Mouse (Mus musculus) hindbrain, postnatal 0 days (tissue): ENCODE measurements around the gene Ehhadh. TPM values are rescaled to one million over a fixed set of nuclear protein-coding genes. Genes with fewer than 3 reads are reported as not detected.
"Not testable (repeated sequence)": the region's sequence is repeated elsewhere in the genome, so short reads cannot be mapped to it uniquely, and the experiment has no call there.

Experiments used
- ATAC-seq: fragments of 200-750 bp; cut with Nextera tagmentation; 2 replicates; pipeline ENCODE4 v1.8.0; 2017; ENCODE audit warnings: mild to moderate bottlenecking, moderate TSS enrichment, moderate library complexity
- DNase-seq: peaks from one replicate; pipeline ENCODE4 v3.0.0-alpha.2; 2015; ENCODE audit warnings: low spot score
- H3K27ac ChIP-seq: fragments of 300-500 bp; sonication (generic); 2 replicates; pipeline ENCODE4 v1.5.1; 2014; ENCODE audit warnings: mild to moderate bottlenecking
- H3K27me3 ChIP-seq: fragments of 300-500 bp; sonication (generic); 2 replicates; pipeline ENCODE4 v1.6.1; 2014; ENCODE audit warnings: low read length, mixed read lengths; ENCODE audit not compliant: insufficient read depth
- H3K36me3 ChIP-seq: fragments of 300-500 bp; sonication (generic); 2 replicates; pipeline ENCODE4 v1.6.1; 2014; ENCODE audit warnings: low read length, mixed read lengths; ENCODE audit not compliant: insufficient read depth
- H3K4me1 ChIP-seq: fragments of 300-500 bp; sonication (generic); 2 replicates; pipeline ENCODE4 v1.6.1; 2014; ENCODE audit warnings: antibody characterized with exemption, low read length, mixed read lengths; ENCODE audit not compliant: insufficient read depth
- H3K4me2 ChIP-seq: fragments of 300-500 bp; sonication (generic); 2 replicates; pipeline ENCODE4 v1.6.1; 2014; ENCODE audit warnings: low read depth, mild to moderate bottlenecking, low read length, moderate library complexity, mixed read lengths
- H3K4me3 ChIP-seq: fragments of 300-500 bp; sonication (generic); 2 replicates; pipeline ENCODE4 v1.5.1; 2014; ENCODE audit warnings: low read length
- H3K9ac ChIP-seq: fragments of 300-500 bp; sonication (generic); replicated peaks from 2 replicates; pipeline ENCODE4 v1.6.1; 2014; ENCODE audit warnings: mild to moderate bottlenecking, low read length, moderate library complexity, mixed read lengths
- H3K9me3 ChIP-seq: fragments of 300-500 bp; sonication (generic); 2 replicates; pipeline ENCODE4 v1.6.1; 2016; ENCODE audit warnings: low read length, mixed read lengths
- CTCF ChIP-seq: IDR thresholded peaks from 2 replicates; pipeline ENCODE4 v1.5.1; 2016; ENCODE audit warnings: antibody characterized with exemption, control low read depth, low read depth
- WGBS: fragments of 180-500 bp; shearing (Covaris S2); extraction: QIAGEN DNeasy Blood & Tissue Kit; methylation state at CpG from one replicate; pipeline ENCODE4 v1.1.7; 2014; 5-methylcytosine and 5-hydroxymethylcytosine counted together
- polyA plus RNA-seq: library from polyadenylated mRNA; unstranded; fragments of >200 nt; fragmentation: Nextera tagmentation; extraction: Ambion mirVana; gene quantifications from 2 replicates; pipeline ENCODE4 v1.2.1, GENCODE M21; 2015
- total RNA-seq: library from RNA; depleted of rRNA; stranded (reverse); fragments of >200 nt; gene quantifications from 2 replicates; pipeline ENCODE4 v1.2.3, GENCODE M21; 2014

The Ehhadh gene
- total and polyA plus RNA-seq, 2 experiments from 2014 or later = 2.2 to 2.6 TPM

DNA sequence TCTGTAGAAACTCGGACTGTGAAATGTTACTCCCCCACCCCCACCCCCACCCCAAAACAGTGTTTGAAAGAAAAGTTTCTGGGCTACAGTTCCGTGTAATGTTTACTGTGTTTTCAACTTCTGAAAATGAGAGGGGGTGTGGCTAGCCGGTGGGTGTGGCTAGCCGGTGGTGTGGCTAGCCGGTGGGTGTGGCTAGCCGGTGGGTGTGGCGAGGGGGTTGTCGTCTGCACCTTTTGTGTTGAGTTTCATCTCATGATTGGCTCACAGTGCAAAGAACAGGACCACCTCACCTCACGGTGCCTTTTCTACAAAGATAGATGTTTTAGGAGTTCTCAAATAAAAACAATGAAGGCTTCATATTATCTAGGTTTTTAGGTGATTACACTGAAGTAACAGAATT is 30.5 kb upstream of the Ehhadh start:
- WGBS = 47% methylated on average over 9 of the region's 9 CpGs
- Histone ChIP-seq H3K4me1 (no peaks in the 10 kb centered on the region), H3K36me3 (no peaks in the 10 kb centered on the region), H3K4me3 (no peak overlapping the region), H3K9me3 (no peaks in the 10 kb centered on the region), H3K4me2 (no peak overlapping the region), H3K9ac (no peak overlapping the region), H3K27me3 (no peaks in the 10 kb centered on the region), H3K27ac (no peak overlapping the region)
- no peak for TF ChIP-seq CTCF
- ATAC-seq (no peak), DNase-seq (no peak)

DNA sequence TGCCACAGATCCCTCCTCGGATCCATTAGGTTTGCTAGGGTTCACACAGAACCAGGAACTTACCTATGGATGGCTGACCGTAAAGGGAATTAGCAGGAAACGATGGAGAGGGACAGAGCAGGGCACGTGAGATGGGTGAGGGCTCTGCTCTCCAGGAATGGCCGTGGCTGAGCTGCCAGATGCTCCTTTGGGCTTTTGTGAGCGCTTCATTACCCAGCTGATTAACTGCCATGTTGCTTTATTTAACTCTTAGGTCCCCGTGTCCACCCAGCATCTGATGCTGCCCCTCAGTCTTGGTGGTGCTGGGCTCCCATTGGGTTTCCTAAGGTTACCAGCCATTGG is 28.0 kb upstream of the Ehhadh start:
- H3K27ac ChIP-seq = peak overlapping the region; percentile 9; the same call in 1 of the 2 replicates
- no peak for TF ChIP-seq CTCF
- H3K4me2 ChIP-seq = peak overlapping the region; percentile 31; the same call in 1 of the 2 replicates
- 37% methylated on average over 7 of the region's 7 CpGs for WGBS
- H3K9ac ChIP-seq = no peak overlapping the region
- DNase-seq (peak; percentile 48), ATAC-seq (peak; percentile 72)
- no peak overlapping the region for H3K4me3 ChIP-seq
- H3K36me3 ChIP-seq = no peaks in the 10 kb centered on the region
- no peaks in the 10 kb centered on the region for H3K9me3 ChIP-seq
- H3K27me3 ChIP-seq = no peaks in the 10 kb centered on the region
- no peaks in the 10 kb centered on the region for H3K4me1 ChIP-seq

- TF ChIP-seq CTCF = peak; percentile 88
- WGBS = 58% methylated on average over 11 of the region's 11 CpGs
- Histone ChIP-seq H3K4me3 (no peak overlapping the region), H3K4me2 (peak overlapping the region; percentile 31; the same call in 1 of the 2 replicates), H3K9ac (no peak overlapping the region), H3K27me3 (no peaks in the 10 kb centered on the region), H3K36me3 (no peaks in the 10 kb centered on the region), H3K27ac (peak overlapping the region; percentile 9; the same call in 1 of the 2 replicates), H3K4me1 (no peaks in the 10 kb centered on the region), H3K9me3 (no peaks in the 10 kb centered on the region)
- DNase-seq (peak; percentile 85), ATAC-seq (peak; percentile 67)
Measured at GRCm38 (mm10) chr16:21814861-21815668, 27.5 kb upstream of the Ehhadh start.

DNA sequence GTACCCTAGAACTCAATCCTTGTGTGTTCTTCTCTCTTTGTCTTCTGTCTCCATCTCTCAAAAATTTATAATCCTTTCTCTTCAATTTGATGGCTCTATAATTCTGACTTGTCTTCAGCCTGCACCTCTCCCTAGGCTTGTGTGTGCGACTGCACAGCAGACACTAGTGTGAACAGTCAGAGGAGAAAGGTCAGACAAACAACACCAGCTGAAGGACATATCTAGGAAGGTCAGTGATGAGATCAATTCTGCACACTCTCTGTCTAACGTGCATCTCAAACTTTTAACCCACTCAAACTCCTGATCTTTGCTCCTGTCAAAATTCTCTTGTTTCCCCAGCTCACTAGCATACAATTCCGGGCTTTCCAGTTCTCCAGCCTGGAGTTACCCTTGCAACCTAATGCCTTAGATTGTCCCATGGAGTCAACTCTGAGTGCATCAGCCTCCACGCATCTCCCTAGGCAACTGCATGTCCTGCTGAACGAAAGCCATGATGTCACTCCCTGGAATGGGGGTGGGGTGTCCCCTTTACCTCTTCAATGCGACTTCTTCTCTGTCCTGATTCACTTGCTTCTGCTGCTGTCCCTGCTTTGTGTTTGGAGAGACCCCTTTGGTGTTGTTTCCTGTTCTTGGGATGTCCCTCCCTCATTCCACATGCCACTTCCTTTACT is 25.7 kb upstream of the Ehhadh start:
- no peak for TF ChIP-seq CTCF
- no peak overlapping the region for H3K9ac ChIP-seq
- WGBS = 62% methylated on average over 6 of the region's 6 CpGs
- H3K36me3 ChIP-seq = 0 out of 2 replicates have a peak, but pooled peaks cover 7% of the 10 kb centered on the region
- ATAC-seq = no peak
- no peak for DNase-seq
- no peak overlapping the region for H3K4me3 ChIP-seq
- H3K27ac ChIP-seq = no peak overlapping the region
- no peaks in the 10 kb centered on the region for H3K4me1 ChIP-seq
- H3K9me3 ChIP-seq = no peaks in the 10 kb centered on the region
- H3K27me3 ChIP-seq = no peaks in the 10 kb centered on the region
- no peak overlapping the region for H3K4me2 ChIP-seq

GRCm38 (mm10) chr16:21807786-21808185 is 20.2 kb upstream of the Ehhadh start:
- H3K9me3 ChIP-seq, H3K4me2 ChIP-seq, H3K9ac ChIP-seq, H3K4me3 ChIP-seq, H3K27me3 ChIP-seq, H3K36me3 ChIP-seq, H3K4me1 ChIP-seq, H3K27ac ChIP-seq, DNase-seq, ATAC-seq: not testable (repeated sequence)
- WGBS = 89% methylated on average over 7 of the region's 7 CpGs

DNA sequence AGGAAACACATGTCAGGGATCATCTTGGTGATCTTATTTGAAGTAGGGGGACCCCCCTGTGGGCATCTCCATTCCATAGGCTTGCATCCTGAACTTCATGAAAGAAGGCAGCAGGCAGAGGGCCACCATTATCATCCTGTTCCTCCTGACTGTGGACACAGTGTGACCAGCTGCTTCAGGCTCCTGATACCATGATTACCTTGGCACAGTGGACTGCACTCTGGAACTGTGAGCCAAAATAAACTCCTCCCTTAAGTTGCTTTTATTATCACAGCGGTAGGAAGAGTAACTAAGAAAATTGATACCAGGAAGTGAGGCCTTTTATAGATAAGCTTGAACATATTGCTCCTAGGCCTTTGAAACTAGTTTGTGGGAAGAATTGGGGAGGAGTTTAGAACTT is 19.3 kb upstream of the Ehhadh start:
- Histone ChIP-seq H3K27me3 (no peaks in the 10 kb centered on the region), H3K4me1 (no peaks in the 10 kb centered on the region), H3K9me3 (no peaks in the 10 kb centered on the region), H3K36me3 (peaks cover 8% of the 10 kb centered on the region; the same call in 1 of the 2 replicates), H3K4me3 (no peak overlapping the region), H3K9ac (no peak overlapping the region), H3K27ac (no peak overlapping the region), H3K4me2 (no peak overlapping the region)
- DNase-seq (no peak), ATAC-seq (no peak)
- 88% methylated on average over 1 of the region's 1 CpGs for WGBS
- TF ChIP-seq CTCF = no peak

DNA sequence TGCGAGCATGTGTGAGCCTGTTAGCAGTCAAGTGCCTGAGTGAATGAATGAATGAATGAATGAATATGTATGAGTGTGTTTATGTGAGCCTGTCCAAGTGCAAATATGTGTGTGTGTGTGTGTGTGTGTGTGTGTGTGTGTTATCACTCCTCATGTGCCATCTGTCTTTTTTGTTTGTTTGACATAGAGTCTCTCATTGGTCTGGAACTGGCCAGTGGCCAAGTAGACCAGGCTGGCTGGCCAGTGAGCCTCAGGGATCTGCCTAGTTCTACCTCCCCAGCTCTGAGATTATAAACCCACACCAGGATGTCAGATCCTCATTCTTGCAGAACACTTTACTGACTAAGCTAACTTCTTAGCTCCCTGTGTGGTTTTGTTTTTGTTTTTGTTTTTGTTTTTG is 16.7 kb upstream of the Ehhadh start:
- H3K9me3 ChIP-seq = no peaks in the 10 kb centered on the region
- H3K9ac ChIP-seq = no peak overlapping the region
- H3K36me3 ChIP-seq = peaks cover 14% of the 10 kb centered on the region; the same call in 1 of the 2 replicates
- H3K27me3 ChIP-seq = no peaks in the 10 kb centered on the region
- WGBS = 74% methylated on average over 1 of the region's 1 CpGs
- H3K4me3 ChIP-seq = no peak overlapping the region
- TF ChIP-seq CTCF = no peak
- DNase-seq = peak; percentile 41
- H3K4me2 ChIP-seq = no peak overlapping the region
- no peak overlapping the region for H3K27ac ChIP-seq
- ATAC-seq = no peak
- H3K4me1 ChIP-seq = no peaks in the 10 kb centered on the region
